In genomic region chr17:57248201-57248699, GRCm38 (mm10) we compare ENCODE assay signal across 8 mouse cellular contexts. TPM values are rescaled to one million over a fixed set of nuclear protein-coding genes. Genes with fewer than 3 reads are reported as not detected.
DNase-seq lines count a peak whose midpoint lies in the region; ATAC-seq and TF ChIP-seq lines count a peak whose summit lies in the region.

Gene Gpr108 (minus strand): TSS chr17:57248446.

- peaks cover 18% of the 10 kb centered on the region for H3K36me3 ChIP-seq in heart, embryonic 12.5 days
- H3K36me3 ChIP-seq in kidney, postnatal 0 days (ENCODE audit: insufficient read depth, low read length), result peaks cover 11% of the 10 kb centered on the region; the same call in 1 of the 2 replicates
- H3K36me3 ChIP-seq in liver, embryonic 11.5 days (ENCODE audit: control insufficient read depth, insufficient read depth, low read length), result peaks cover 5% of the 10 kb centered on the region; the same call in 1 of the 2 replicates
- H3K36me3 ChIP-seq in stomach, embryonic 14.5 days (ENCODE audit: control insufficient read depth, insufficient read depth, low read length), result peaks cover under 1% of the 10 kb centered on the region

- H3K9ac ChIP-seq in heart, embryonic 12.5 days, result peak within 1 kb of the TSS; percentile 68
- H3K9ac ChIP-seq in kidney, postnatal 0 days (ENCODE audit: low read depth, low read length), result peak within 1 kb of the TSS; percentile 75
- peak within 1 kb of the TSS; percentile 70 for H3K9ac ChIP-seq in liver, embryonic 11.5 days (ENCODE audit: low read depth, low read length)
- H3K9ac ChIP-seq in stomach, embryonic 14.5 days (replicated peaks; ENCODE audit: low read depth, low read length), result peak within 1 kb of the TSS; percentile 58

- H3K4me2 ChIP-seq in heart, embryonic 12.5 days, result peak within 1 kb of the TSS; percentile 87
- peak within 1 kb of the TSS; percentile 96 for H3K4me2 ChIP-seq in kidney, postnatal 0 days (ENCODE audit: low read length)
- peak within 1 kb of the TSS; percentile 97 for H3K4me2 ChIP-seq in liver, embryonic 11.5 days
- peak within 1 kb of the TSS; percentile 90 for H3K4me2 ChIP-seq in stomach, embryonic 14.5 days (replicated peaks; ENCODE audit: low read depth, low read length)

- peaks cover 17% of the 10 kb centered on the region for H3K4me1 ChIP-seq in heart, embryonic 12.5 days (replicated peaks)
- H3K4me1 ChIP-seq in kidney, postnatal 0 days (replicated peaks; ENCODE audit: insufficient read depth, low read length), result peaks cover 12% of the 10 kb centered on the region
- H3K4me1 ChIP-seq in liver, embryonic 11.5 days (replicated peaks; ENCODE audit: control insufficient read depth, insufficient read depth, low read length), result peaks cover 18% of the 10 kb centered on the region
- peaks cover 21% of the 10 kb centered on the region for H3K4me1 ChIP-seq in stomach, embryonic 14.5 days (ENCODE audit: control insufficient read depth, insufficient read depth, low read length)

- H3K9me3 ChIP-seq in heart, embryonic 12.5 days (replicated peaks), result no peaks in the 10 kb centered on the region
- H3K9me3 ChIP-seq in kidney, postnatal 0 days (replicated peaks; ENCODE audit: low read length), result no peaks in the 10 kb centered on the region
- H3K9me3 ChIP-seq in liver, embryonic 11.5 days (ENCODE audit: control insufficient read depth, low read length), result no peaks in the 10 kb centered on the region
- no peaks in the 10 kb centered on the region for H3K9me3 ChIP-seq in stomach, embryonic 14.5 days (ENCODE audit: control insufficient read depth, low read depth, low read length)

- DNase-seq in CD4-positive, CD25-positive, alpha-beta regulatory T cell, adult 2 months (ENCODE audit: low read depth, low spot score), result peak; percentile 94
- peak; percentile 70 for DNase-seq in brain, embryonic 18.5 days (ENCODE audit: low read depth, low spot score)
- peak; percentile 94 for DNase-seq in kidney, postnatal 0 days (ENCODE audit: low spot score)
- peak; percentile 79 for DNase-seq in liver, embryonic 11.5 days (ENCODE audit: low spot score)
- peak; percentile 94 for DNase-seq in naive thymus-derived CD4-positive, alpha-beta T cell, adult 2 months (ENCODE audit: low read depth)

- ATAC-seq in erythroid progenitor cell, adult 5-6 weeks (replicated peaks; ENCODE audit: low FRiP score, poor library complexity, severe bottlenecking), result peak; percentile 74
- peak; percentile 73 for ATAC-seq in heart, embryonic 12.5 days (ENCODE audit: insufficient number of reproducible peaks, low FRiP score)
- peak; percentile 58 for ATAC-seq in kidney, postnatal 0 days (replicated peaks; ENCODE audit: low FRiP score, low read depth)
- peak; percentile 60 for ATAC-seq in liver, embryonic 11.5 days (replicated peaks; ENCODE audit: low FRiP score)
- ATAC-seq in stomach, embryonic 14.5 days (ENCODE audit: insufficient number of reproducible peaks, insufficient read depth, low FRiP score, low read depth), result peak; percentile 63

- H3K27ac ChIP-seq in heart, embryonic 12.5 days (ENCODE audit: poor library complexity, severe bottlenecking), result peak within 1 kb of the TSS; percentile 87
- peak within 1 kb of the TSS; percentile 88 for H3K27ac ChIP-seq in kidney, postnatal 0 days
- H3K27ac ChIP-seq in liver, embryonic 11.5 days (ENCODE audit: low read depth, low read length), result peak within 1 kb of the TSS; percentile 79
- peak within 1 kb of the TSS; percentile 93 for H3K27ac ChIP-seq in stomach, embryonic 14.5 days (ENCODE audit: low read length)

- H3K27me3 ChIP-seq in heart, embryonic 12.5 days (replicated peaks), result no peaks in the 10 kb centered on the region
- no peaks in the 10 kb centered on the region for H3K27me3 ChIP-seq in kidney, postnatal 0 days (ENCODE audit: insufficient read depth, low read length)
- no peaks in the 10 kb centered on the region for H3K27me3 ChIP-seq in liver, embryonic 11.5 days (replicated peaks; ENCODE audit: control insufficient read depth, insufficient read depth, low read length)
- no peaks in the 10 kb centered on the region for H3K27me3 ChIP-seq in stomach, embryonic 14.5 days (ENCODE audit: control insufficient read depth, insufficient read depth, low read length)

- peak within 1 kb of the TSS; percentile 66 for H3K4me3 ChIP-seq in heart, embryonic 12.5 days
- peak within 1 kb of the TSS; percentile 79 for H3K4me3 ChIP-seq in kidney, postnatal 0 days (replicated peaks; ENCODE audit: low read depth, low read length)
- H3K4me3 ChIP-seq in liver, embryonic 11.5 days (ENCODE audit: low read depth, low read length), result peak within 1 kb of the TSS; percentile 69
- peak within 1 kb of the TSS; percentile 81 for H3K4me3 ChIP-seq in stomach, embryonic 14.5 days (ENCODE audit: low read depth, low read length)

- WGBS in heart, embryonic 12.5 days, result 2% methylated on average over 12 of the region's 12 CpGs
- WGBS in kidney, postnatal 0 days, result under 1% methylated on average over 12 of the region's 12 CpGs
- under 1% methylated on average over 12 of the region's 12 CpGs for WGBS in liver, embryonic 11.5 days
- under 1% methylated on average over 12 of the region's 12 CpGs for WGBS in stomach, embryonic 14.5 days

- TF ChIP-seq CTCF in kidney, postnatal 0 days (IDR thresholded peaks at IDR 0.05; ENCODE audit: low read depth), result peak; percentile 90

RNA-seq across cellular contexts. Expression of gene Gpr108, which starts in this region (rescaled TPM):
- total RNA-seq in erythroid progenitor cell, adult 5-6 weeks (2015; ENCODE audit: low replicate concordance), result 4.7 and 10.1 TPM in 2 replicates
- total RNA-seq in erythroid progenitor cell, adult 5-6 weeks (2017; ENCODE audit: low replicate concordance), result 2.8 and 4.4 TPM in 2 replicates
- polyA plus RNA-seq in heart, embryonic 12.5 days (2016; fragmentation: Nextera tagmentation; extraction: Ambion mirVana), result 24.9 and 27.4 TPM in 2 replicates
- 37.6 and 40.4 TPM in 2 replicates for polyA plus RNA-seq in kidney, postnatal 0 days (2015; fragmentation: Nextera tagmentation; extraction: Ambion mirVana)
- 26.5 and 30.7 TPM in 2 replicates for polyA plus RNA-seq in liver, embryonic 11.5 days (2014; fragmentation: Nextera tagmentation; extraction: Ambion mirVana)
- polyA plus RNA-seq in stomach, embryonic 14.5 days (2014; fragmentation: Nextera tagmentation; extraction: Ambion mirVana), result 38.6 and 40.6 TPM in 2 replicates

Comparison
In these comparisons a context has a peak if more than half of its experiments do, and no peak if none do; other contexts are left out.
1. Peak in every context shown above with its lines: DNase-seq, ATAC-seq, H3K4me3 ChIP-seq and H3K27ac ChIP-seq.